Mouse (Mus musculus) C2C12 (cell line): ENCODE data around the gene Gm20388.

ENCODE experiments used
- CTCF ChIP-seq: IDR thresholded peaks from one replicate; pipeline ENCODE4 v1.5.1; 2011; ENCODE audit not compliant: control insufficient read depth, insufficient read depth, insufficient read length
- MAX ChIP-seq: IDR thresholded peaks from one replicate; pipeline ENCODE4 v1.6.1; 2011; ENCODE audit warnings: mild to moderate bottlenecking, control low read depth
- MYOD1 ChIP-seq: IDR thresholded peaks from one replicate; pipeline ENCODE4 v1.6.1; 2011; ENCODE audit warnings: low read depth; ENCODE audit not compliant: control insufficient read depth, insufficient read length
- USF1 ChIP-seq: IDR thresholded peaks from one replicate; pipeline ENCODE4 v1.6.1; 2011; ENCODE audit warnings: low read depth, mild to moderate bottlenecking, control low read depth, moderate library complexity

GRCm38 (mm10) chr8:122074442-122074841 lies 2163.8 kb downstream of the Gm20388 start:
- TF ChIP-seq CTCF (no peak), MAX (no peak), USF1 (no peak), MYOD1 (no peak)
